Mouse (Mus musculus) lung, adult 2 months (tissue): ENCODE measurements around the gene Slitrk1. TPM values are rescaled to one million over a fixed set of nuclear protein-coding genes. Genes with fewer than 3 reads are reported as not detected.

Source experiments
- DNase-seq: peaks from one replicate; pipeline ENCODE4 v3.0.0; 2022
- H3K4me1 ChIP-seq: fragments of 200-500 bp; 2 replicates; pipeline ENCODE4 v1.6.1; 2011; ENCODE audit warnings: low read length; ENCODE audit not compliant: control insufficient read depth, insufficient read depth
- H3K4me3 ChIP-seq: fragments of 200-500 bp; replicated peaks from 2 replicates; pipeline ENCODE3; 2011; ENCODE audit warnings: low read depth, mild to moderate bottlenecking, control low read depth, low read length; ENCODE audit errors: extremely low read depth
- CTCF ChIP-seq: fragments of 200-500 bp; IDR thresholded peaks from 2 replicates; pipeline ENCODE4 v1.5.1; 2011; ENCODE audit warnings: mild to moderate bottlenecking, low read length, control low read depth; ENCODE audit not compliant: insufficient read depth
- POLR2A ChIP-seq: fragments of 200-500 bp; IDR thresholded peaks from 2 replicates; pipeline ENCODE4 v1.6.1; 2011; ENCODE audit warnings: low read depth, mild to moderate bottlenecking, control low read depth, low read length, borderline replicate concordance; ENCODE audit errors: extremely low read depth
- WGBS: fragments of 180-500 bp; shearing (Covaris S2); methylation state at CpG from one replicate; pipeline ENCODE4 v1.1.7; 2018; 5-methylcytosine and 5-hydroxymethylcytosine counted together
- polyA plus RNA-seq: library from polyadenylated mRNA; depleted of rRNA; stranded (reverse); fragments of >200 nt; gene quantifications from 2 replicates; pipeline ENCODE4 v1.2.3, GENCODE M21; 2012

The Slitrk1 gene
- polyA plus RNA-seq, 1 experiment, result 0.02 TPM

GRCm38 (mm10) chr14:108895456-108895855, 18.5 kb downstream of the Slitrk1 start:
- no peaks in the 10 kb centered on the region for H3K4me1 ChIP-seq
- no peak overlapping the region for H3K4me3 ChIP-seq
- TF ChIP-seq CTCF (no peak), POLR2A (no peak)
- whole genome bisulfite sequencing, result 34% methylated on average over 2 of the region's 2 CpGs
- no peak for DNase-seq

DNA sequence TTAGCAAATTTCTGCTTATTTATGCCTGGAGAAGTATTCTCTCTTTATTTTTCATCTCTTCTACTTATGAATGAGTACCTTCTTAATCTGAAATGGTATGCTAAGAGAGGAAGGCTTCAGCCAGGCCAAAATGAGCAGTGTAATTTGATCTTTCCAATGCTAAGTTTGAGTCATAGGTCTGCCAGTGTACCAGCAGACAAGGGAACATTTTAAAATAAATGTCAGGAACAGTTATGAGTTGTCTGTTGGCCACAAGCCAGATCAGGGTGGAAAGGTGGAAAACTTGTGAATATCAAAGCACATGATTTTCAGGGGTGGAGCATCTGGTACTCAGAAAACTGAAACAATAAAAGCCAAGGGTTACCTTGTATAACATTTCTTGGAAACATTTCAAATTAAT, 46.1 kb downstream of the Slitrk1 start:
- TF ChIP-seq CTCF, result no peak
- TF ChIP-seq POLR2A, result no peak
- H3K4me1 ChIP-seq, result no peaks in the 10 kb centered on the region
- H3K4me3 ChIP-seq, result no peak overlapping the region
- DNase-seq, result no peak

- Histone ChIP-seq H3K4me1 (no peaks in the 10 kb centered on the region), H3K4me3 (no peak overlapping the region)
- TF ChIP-seq CTCF (no peak), POLR2A (no peak)
- DNase-seq, result no peak
These were observed 49.3 kb downstream of the Slitrk1 start for GRCm38 (mm10) chr14:108864631-108865030.

DNA sequence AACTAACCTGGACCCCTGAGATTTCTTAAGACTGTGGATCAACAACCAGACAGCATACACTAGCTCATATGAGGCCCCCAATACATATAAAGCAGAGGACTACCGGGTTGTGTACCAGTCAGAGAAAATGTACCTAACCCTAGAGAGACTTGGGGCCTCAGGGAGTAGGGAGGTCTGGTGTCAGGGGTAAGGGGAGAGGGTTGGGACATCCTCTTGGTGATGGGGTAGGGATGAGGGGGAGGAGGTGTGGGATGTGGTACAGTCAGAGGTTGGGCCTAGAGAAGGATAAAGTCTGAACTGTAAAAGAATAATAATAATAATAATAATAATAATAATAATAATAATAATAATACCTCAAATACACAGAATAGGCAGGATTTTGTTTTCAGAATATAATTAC, 54.6 kb downstream of the Slitrk1 start:
- no peak for DNase-seq
- WGBS, result 68% methylated on average over 1 of the region's 1 CpGs
- Histone ChIP-seq H3K4me3 (no peak overlapping the region), H3K4me1 (no peaks in the 10 kb centered on the region)
- no peak for TF ChIP-seq CTCF
- TF ChIP-seq POLR2A, result no peak
